Mouse (Mus musculus) hindbrain, embryonic 14.5 days (tissue): ENCODE results near the gene Skil. TPM values are rescaled to one million over a fixed set of nuclear protein-coding genes. Genes with fewer than 3 reads are reported as not detected.

ENCODE experiments used
- ATAC-seq: fragments of 200-750 bp; cut with Nextera tagmentation; 2 replicates; pipeline ENCODE4 v1.8.0; 2017; ENCODE audit warnings: moderate number of reproducible peaks, mild to moderate bottlenecking, moderate TSS enrichment, moderate library complexity; ENCODE audit not compliant: low FRiP score
- DNase-seq: peaks from one replicate; pipeline ENCODE4 v3.0.0-alpha.2; 2015; ENCODE audit warnings: low spot score
- H3K27ac ChIP-seq: fragments of 300-500 bp; sonication (generic); 2 replicates; pipeline ENCODE4 v1.5.1; 2014; ENCODE audit warnings: mild to moderate bottlenecking, moderate library complexity
- H3K27me3 ChIP-seq: fragments of 300-500 bp; sonication (generic); 2 replicates; pipeline ENCODE4 v1.6.1; 2014; ENCODE audit warnings: mild to moderate bottlenecking, low read length, mixed read lengths; ENCODE audit not compliant: control insufficient read depth, insufficient read depth
- H3K36me3 ChIP-seq: fragments of 300-500 bp; sonication (generic); replicated peaks from 2 replicates; pipeline ENCODE4 v1.6.1; 2014; ENCODE audit not compliant: control insufficient read depth, insufficient read depth
- H3K4me1 ChIP-seq: fragments of 300-500 bp; sonication (generic); replicated peaks from 2 replicates; pipeline ENCODE4 v1.6.1; 2014; ENCODE audit warnings: antibody characterized with exemption, low read length, mixed read lengths; ENCODE audit not compliant: control insufficient read depth, insufficient read depth
- H3K4me2 ChIP-seq: fragments of 300-500 bp; sonication (generic); replicated peaks from 2 replicates; pipeline ENCODE4 v1.6.1; 2014; ENCODE audit warnings: mild to moderate bottlenecking, moderate library complexity
- H3K4me3 ChIP-seq: fragments of 300-500 bp; sonication (generic); replicated peaks from 2 replicates; pipeline ENCODE4 v1.5.1; 2014; ENCODE audit warnings: mild to moderate bottlenecking, low read length
- H3K9ac ChIP-seq: fragments of 300-500 bp; sonication (generic); 2 replicates; pipeline ENCODE4 v1.6.1; 2014
- H3K9me3 ChIP-seq: fragments of 300-500 bp; sonication (generic); 2 replicates; pipeline ENCODE4 v1.6.1; 2016; ENCODE audit warnings: low read length; ENCODE audit not compliant: control insufficient read depth
- WGBS: fragments of 180-500 bp; shearing (Covaris S2); extraction: QIAGEN DNeasy Blood & Tissue Kit; methylation state at CpG from one replicate; pipeline ENCODE4 v1.1.7; 2014; 5-methylcytosine and 5-hydroxymethylcytosine counted together
- polyA plus RNA-seq: library from polyadenylated mRNA; unstranded; fragments of >200 nt; fragmentation: Nextera tagmentation; extraction: Ambion mirVana; gene quantifications from 2 replicates; pipeline ENCODE4 v1.2.1, GENCODE M21; 2014

Gene Skil
- polyA plus RNA-seq, 1 experiment from 2014 or later = 36.5 TPM

DNA sequence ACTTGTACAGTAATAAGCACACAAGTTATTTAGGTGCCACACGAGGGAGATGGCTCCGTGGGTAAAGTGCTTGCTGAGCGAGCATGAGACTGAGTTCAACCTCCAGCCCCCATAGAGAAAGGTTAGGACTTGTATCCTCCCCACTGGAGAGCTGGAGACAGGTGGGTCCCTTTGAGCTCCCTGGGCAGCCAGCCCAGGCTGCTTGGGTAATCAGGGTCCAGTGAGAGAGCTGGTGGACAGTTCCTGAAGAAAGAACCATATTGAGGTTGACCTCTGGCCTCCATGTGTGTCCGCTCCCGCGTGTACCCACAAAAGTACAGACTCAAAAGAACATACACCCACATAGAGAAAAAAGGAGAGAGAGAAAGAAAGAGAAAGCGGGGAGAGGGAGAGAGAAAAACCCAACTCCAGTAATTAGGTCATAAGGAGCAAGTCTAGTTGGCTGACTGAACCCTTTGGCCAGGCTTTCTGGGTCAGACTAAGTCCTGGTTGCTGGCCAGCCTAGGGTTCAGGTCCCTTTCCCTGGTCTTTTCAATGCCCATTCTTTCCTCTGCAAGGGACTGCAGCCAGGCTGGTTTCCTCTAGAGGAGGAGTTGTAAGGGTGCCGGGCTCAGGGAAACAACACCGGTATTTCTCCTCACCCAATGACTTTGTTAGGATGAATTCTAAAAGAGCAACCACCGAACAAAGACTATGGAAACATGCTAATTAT, 13.9 kb upstream of the Skil start:
- H3K9me3 ChIP-seq = no peaks in the 10 kb centered on the region
- H3K27me3 ChIP-seq = no peaks in the 10 kb centered on the region
- WGBS = 88% methylated on average over 10 of the region's 10 CpGs
- H3K9ac ChIP-seq = no peak overlapping the region
- no peaks in the 10 kb centered on the region for H3K36me3 ChIP-seq
- DNase-seq (no peak), ATAC-seq (no peak)
- H3K4me1 ChIP-seq = peaks cover 6% of the 10 kb centered on the region; the same call in 1 of the 2 replicates
- H3K4me2 ChIP-seq = no peak overlapping the region
- no peak overlapping the region for H3K4me3 ChIP-seq
- H3K27ac ChIP-seq = no peak overlapping the region

DNA sequence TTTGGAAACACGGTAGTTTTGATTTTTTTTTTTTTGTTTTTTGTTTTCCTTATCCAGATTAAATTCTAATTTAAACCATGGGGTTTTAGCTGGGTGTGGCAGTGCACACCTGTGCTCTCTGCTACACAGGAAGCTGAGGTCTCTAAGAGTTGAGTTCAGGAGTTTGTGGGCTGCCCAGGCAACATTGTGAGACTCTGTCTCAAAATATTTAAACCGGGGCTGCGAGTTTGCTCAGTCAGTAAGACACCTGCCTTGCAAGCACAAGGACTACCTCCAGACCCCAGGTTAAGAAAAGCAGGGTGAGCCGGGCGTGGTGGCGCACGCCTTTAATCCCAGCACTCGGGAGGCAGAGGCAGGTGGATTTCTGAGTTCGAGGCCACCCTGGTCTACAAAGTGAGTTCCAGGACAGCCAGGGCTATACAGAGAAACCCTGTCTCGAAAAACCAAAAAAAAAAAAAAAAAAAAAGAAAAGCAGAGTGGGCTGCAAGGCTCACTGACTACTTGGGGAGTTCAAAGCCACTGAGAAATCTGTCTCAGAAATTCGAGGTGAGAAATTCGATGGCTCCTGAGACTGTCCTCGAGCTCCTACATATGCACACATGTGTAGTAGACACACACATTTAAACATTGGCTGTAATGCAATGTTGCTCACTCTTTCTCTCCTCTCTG, 11.9 kb upstream of the Skil start:
- Histone ChIP-seq H3K27me3 (no peaks in the 10 kb centered on the region), H3K9me3 (no peaks in the 10 kb centered on the region), H3K4me1 (peaks cover 6% of the 10 kb centered on the region; the same call in 1 of the 2 replicates), H3K27ac (no peak overlapping the region), H3K9ac (no peak overlapping the region), H3K4me3 (no peak overlapping the region), H3K36me3 (no peaks in the 10 kb centered on the region), H3K4me2 (no peak overlapping the region)
- DNase-seq (no peak), ATAC-seq (no peak)
- WGBS = 91% methylated on average over 12 of the region's 13 CpGs

- Histone ChIP-seq H3K27me3 (no peaks in the 10 kb centered on the region), H3K27ac (no peak overlapping the region), H3K4me2 (peak overlapping the region; percentile 22), H3K9ac (no peak overlapping the region), H3K9me3 (no peaks in the 10 kb centered on the region), H3K4me3 (no peak overlapping the region), H3K36me3 (no peaks in the 10 kb centered on the region), H3K4me1 (peaks cover 6% of the 10 kb centered on the region; the same call in 1 of the 2 replicates)
- 47% methylated on average over 12 of the region's 12 CpGs for WGBS
- DNase-seq (peak; percentile 47), ATAC-seq (peak; percentile 43; the same call in 1 of the 2 replicates)
These were observed 11.2 kb upstream of the Skil start for GRCm38 (mm10) chr3:31083507-31084245.

DNA sequence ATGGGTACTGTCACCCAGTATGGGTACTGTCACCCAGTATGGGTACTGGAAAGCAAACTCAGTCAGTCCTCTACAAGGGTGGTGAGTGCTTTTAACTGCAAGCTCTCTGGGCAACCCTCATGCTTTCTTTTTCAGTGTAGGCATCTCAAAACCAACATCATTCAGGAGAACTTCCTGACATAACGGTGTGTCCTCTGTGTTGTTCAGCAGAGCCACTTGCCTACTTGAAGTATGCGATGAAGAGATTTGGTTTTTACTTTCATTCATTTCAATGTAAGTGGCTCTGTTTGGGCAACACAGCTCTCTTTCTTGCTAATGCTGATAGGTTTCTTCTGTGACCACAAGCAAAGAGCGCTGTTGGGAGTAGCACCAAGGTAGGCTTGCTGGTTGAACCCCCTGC, 9.9 kb upstream of the Skil start:
- 91% methylated on average over 3 of the region's 3 CpGs for WGBS
- ATAC-seq = no peak

DNA sequence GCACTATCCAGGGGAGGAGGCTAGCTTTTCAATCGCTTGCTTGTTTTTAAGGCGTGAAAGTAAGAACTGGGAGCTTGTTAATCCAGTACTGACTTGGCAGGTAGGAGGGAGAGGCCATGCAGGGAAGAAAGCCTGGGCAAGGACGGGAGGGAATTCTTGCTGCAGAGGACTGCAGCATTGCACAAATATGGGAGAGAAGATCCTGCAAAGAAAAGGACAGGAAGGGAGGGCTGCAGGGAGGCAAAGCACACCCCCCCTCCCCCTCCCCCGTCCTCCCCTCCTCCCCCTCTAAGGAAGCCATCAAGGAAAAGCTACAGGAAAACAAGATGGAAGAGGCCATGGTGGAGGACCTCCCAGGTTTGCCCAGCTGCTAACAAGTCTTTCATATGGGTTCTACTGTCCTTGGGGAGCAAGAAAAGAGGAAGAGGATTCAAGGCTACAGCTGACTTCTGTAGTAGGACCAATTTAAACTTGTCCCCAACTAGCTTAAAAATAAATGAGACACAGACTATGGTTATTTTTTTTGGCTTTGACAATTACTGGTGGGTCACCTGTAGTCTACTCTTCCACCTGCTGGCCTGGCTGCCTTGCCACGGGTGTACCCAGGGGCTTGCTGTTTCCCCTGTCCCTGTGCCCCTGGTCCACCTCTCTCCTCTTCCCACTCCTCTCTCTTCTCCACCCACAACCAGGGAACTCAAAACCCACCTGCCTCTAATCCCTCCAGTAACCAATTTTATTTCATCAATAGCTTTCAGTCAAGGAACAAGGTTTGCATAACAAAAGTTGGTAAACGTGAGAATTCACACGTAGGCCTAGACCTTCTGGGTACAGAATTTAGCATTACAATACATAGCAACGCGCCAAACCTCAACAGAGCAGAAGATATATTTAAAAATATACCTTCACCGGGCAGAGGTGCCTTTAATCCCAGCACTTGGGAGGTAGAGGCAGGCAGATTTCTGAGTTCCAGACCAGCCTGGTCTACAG, 5.8 kb upstream of the Skil start:
- Histone ChIP-seq H3K4me3 (no peak overlapping the region), H3K4me2 (no peak overlapping the region), H3K36me3 (no peaks in the 10 kb centered on the region), H3K27ac (no peak overlapping the region), H3K9me3 (no peaks in the 10 kb centered on the region), H3K27me3 (no peaks in the 10 kb centered on the region), H3K4me1 (0 out of 2 replicates have a peak, but pooled peaks cover 10% of the 10 kb centered on the region), H3K9ac (no peak overlapping the region)
- WGBS = 38% methylated on average over 10 of the region's 10 CpGs
- DNase-seq (no peak), ATAC-seq (no peak)

More for the DNA sequence above, 9.9 kb upstream of the Skil start:
- DNase-seq = no peak
- H3K27me3 ChIP-seq = no peaks in the 10 kb centered on the region
- H3K27ac ChIP-seq = no peak overlapping the region
- no peaks in the 10 kb centered on the region for H3K9me3 ChIP-seq
- H3K36me3 ChIP-seq = no peaks in the 10 kb centered on the region
- peaks cover 6% of the 10 kb centered on the region; the same call in 1 of the 2 replicates for H3K4me1 ChIP-seq
- no peak overlapping the region for H3K4me3 ChIP-seq
- no peak overlapping the region for H3K4me2 ChIP-seq
- no peak overlapping the region for H3K9ac ChIP-seq

GRCm38 (mm10) chr3:31089956-31090355, 4.9 kb upstream of the Skil start:
- H3K4me2 ChIP-seq = no peak overlapping the region
- H3K27ac ChIP-seq = no peak overlapping the region
- 0 out of 2 replicates have a peak, but pooled peaks cover 10% of the 10 kb centered on the region for H3K4me1 ChIP-seq
- WGBS = 72% methylated on average over 7 of the region's 7 CpGs
- H3K27me3 ChIP-seq = no peaks in the 10 kb centered on the region
- DNase-seq = no peak
- H3K9me3 ChIP-seq = no peaks in the 10 kb centered on the region
- no peak for ATAC-seq
- no peaks in the 10 kb centered on the region for H3K36me3 ChIP-seq
- H3K9ac ChIP-seq = no peak overlapping the region
- H3K4me3 ChIP-seq = no peak overlapping the region

- Histone ChIP-seq H3K36me3 (peaks cover 3% of the 10 kb centered on the region; the same call in 1 of the 2 replicates), H3K4me2 (peak overlapping the region; percentile 83), H3K27ac (peak overlapping the region; percentile 98), H3K27me3 (no peaks in the 10 kb centered on the region), H3K9me3 (no peaks in the 10 kb centered on the region), H3K4me3 (peak overlapping the region; percentile 92), H3K9ac (peak overlapping the region; percentile 96), H3K4me1 (peaks cover 28% of the 10 kb centered on the region)
- 2% methylated on average over 13 of the region's 13 CpGs for WGBS
- ATAC-seq = peak; percentile 15; the same call in 1 of the 2 replicates
- peak; percentile 69 for DNase-seq
These were observed 1.7 kb upstream of the Skil start for GRCm38 (mm10) chr3:31093196-31093595.

GRCm38 (mm10) chr3:31093627-31094351, 1.1 kb upstream of the Skil start:
- H3K27me3 ChIP-seq = no peaks in the 10 kb centered on the region
- peak; percentile 21 for ATAC-seq

More at GRCm38 (mm10) chr3:31093627-31094351, 1.1 kb upstream of the Skil start:
- DNase-seq = peak; percentile 66
- Histone ChIP-seq H3K9me3 (no peaks in the 10 kb centered on the region), H3K9ac (peak overlapping the region; percentile 96), H3K4me2 (peak overlapping the region; percentile 83), H3K4me1 (peaks cover 33% of the 10 kb centered on the region), H3K4me3 (peak overlapping the region; percentile 92), H3K36me3 (peaks cover 4% of the 10 kb centered on the region; the same call in 1 of the 2 replicates), H3K27ac (peak overlapping the region; percentile 98)
- WGBS = 1% methylated on average over 55 of the region's 58 CpGs
